Mouse (Mus musculus): Measurements from ENCODE around the gene Pex6.

- TF ChIP-seq CTCF (IDR thresholded peaks at IDR 0.05; ENCODE audit: control insufficient read depth, insufficient read depth, low read length) (no peak), POLR2A (IDR thresholded peaks at IDR 0.05; ENCODE audit: borderline replicate concordance, control insufficient read depth, low read depth, low read length) (no peak)
These were observed 22.8 kb downstream of the Pex6 start for GRCm38 (mm10) chr17:46734055-46734454.

All from bone marrow, adult 2 months (tissue).